Mouse (Mus musculus) liver, adult (tissue): ENCODE results near the gene Nuf2.

Experiments used
- GATA4 ChIP-seq: IDR thresholded peaks from 2 replicates; pipeline ENCODE4 v1.6.1; 2014; ENCODE audit warnings: mild to moderate bottlenecking, low read length; ENCODE audit not compliant: insufficient replicate concordance

Gene Nuf2

GRCm38 (mm10) chr1:169530876-169531701 lies at the start of gene Nuf2:
Gene Nuf2, minus strand, starts transcription at chr1:169531464.
- peak; percentile 72; the same call in 1 of the 2 replicates for TF ChIP-seq GATA4

GRCm38 (mm10) chr1:169579572-169579971 lies 48.3 kb upstream of the Nuf2 start:
- no peak for TF ChIP-seq GATA4

GRCm38 (mm10) chr1:169574136-169574535 lies 42.9 kb upstream of the Nuf2 start:
- TF ChIP-seq GATA4: no peak

DNA sequence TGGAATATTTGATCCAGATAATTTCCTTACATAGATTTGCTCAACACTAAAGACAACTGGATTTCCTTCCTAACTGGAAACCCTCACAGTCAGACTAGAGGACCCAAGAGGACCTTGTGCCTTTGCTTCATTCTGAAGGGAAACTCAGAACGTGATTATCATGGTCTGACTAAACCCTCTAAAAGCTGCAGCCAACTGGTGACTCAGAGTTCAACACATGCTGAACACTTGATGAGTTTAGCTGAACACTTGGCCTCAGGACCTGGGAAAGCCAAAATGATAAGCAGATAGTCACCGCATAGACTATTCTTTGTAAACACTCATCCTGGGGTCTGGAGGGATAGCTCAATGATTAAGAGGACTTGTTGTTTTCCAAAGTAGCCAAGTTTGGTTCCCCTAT lies 24.4 kb upstream of the Nuf2 start:
- no peak for TF ChIP-seq GATA4

- TF ChIP-seq GATA4: no peak
Measured at GRCm38 (mm10) chr1:169555019-169555418, 23.8 kb upstream of the Nuf2 start.

DNA sequence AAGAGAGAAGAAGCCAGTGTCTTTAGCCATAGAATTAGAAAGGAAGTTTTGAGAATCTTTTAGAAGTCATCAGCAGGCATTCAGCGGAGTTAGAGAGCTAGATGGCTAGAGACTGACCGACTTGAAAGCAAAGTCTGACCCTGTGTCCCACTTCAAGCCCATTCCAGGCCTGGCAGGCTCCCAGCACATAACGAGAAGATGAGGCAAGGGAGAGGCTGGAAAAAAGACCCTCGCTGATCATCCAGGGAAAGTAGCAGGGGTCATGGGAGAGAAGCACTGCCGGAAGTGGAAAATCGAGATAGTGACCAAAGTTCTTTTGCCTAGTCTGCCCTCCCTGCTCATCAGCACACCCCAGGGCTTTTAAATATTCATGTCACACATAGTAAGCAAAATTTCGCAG lies 22.2 kb upstream of the Nuf2 start:
- TF ChIP-seq GATA4: no peak

- TF ChIP-seq GATA4: no peak
Measured at GRCm38 (mm10) chr1:169540415-169540814, 9.2 kb upstream of the Nuf2 start.

DNA sequence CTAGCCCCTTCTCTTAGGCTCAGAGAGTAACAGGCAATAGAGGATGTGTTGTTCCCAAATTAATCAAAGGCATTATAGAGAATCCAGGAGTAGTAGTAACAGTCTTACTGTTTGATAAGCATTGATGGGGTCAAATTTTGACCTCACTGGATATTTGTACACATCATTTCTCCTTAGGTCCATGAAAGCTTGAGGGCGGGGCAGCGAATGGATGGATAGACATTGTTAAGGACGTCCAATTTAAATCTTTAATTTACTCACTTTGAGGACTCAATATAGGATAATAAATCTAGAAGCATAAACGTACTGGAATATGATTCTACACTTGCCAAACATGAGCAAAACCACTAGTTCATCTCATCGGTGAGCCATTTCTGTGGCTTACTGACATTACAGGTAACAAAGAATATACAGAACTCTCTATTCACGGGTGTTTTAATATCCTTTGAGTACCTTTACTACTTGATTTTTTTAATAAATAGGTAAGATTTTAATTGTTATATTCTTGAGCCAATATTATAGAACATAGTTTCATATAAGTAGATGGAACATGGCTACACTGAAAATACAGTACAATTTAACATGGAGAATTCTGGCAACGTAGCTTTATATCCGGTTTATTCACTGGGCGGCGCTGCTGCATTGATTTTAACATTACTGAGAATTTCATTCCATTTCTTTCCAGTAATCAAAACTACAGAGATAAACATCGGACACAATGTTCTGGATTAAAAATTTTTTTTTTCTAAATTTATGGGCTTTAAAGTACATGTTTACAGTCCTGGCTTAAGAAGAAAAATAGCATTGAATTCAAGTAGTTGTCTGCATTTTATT lies 655 bp upstream of the Nuf2 start:
- TF ChIP-seq GATA4: no peak

DNA sequence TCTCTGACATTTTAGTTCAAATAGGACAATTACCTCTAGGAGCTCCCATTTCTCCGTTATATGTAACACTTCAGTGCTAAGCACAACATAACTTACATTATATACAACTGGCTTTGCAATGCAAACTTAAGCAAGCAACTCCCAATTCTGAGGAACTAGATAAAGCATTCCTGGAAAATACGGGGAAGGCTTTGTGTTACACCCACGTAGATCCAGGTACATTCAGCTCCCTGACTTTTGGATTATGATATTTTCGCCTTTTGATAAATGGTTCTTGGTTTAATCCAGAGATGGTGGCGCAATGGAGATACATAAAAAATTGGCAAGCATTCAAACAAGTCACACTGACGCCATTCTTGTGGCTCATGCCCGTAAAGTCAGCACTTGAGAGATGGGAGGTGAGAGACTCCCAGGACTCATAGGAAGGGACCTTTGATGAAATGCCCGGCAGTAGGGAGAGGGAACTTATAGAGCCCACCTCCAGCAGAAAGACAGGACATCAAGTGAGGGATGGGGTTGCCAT lies 1.2 kb downstream of the Nuf2 start:
- no peak for TF ChIP-seq GATA4

GRCm38 (mm10) chr1:169526006-169526680 lies 5.1 kb downstream of the Nuf2 start:
- TF ChIP-seq GATA4: no peak

DNA sequence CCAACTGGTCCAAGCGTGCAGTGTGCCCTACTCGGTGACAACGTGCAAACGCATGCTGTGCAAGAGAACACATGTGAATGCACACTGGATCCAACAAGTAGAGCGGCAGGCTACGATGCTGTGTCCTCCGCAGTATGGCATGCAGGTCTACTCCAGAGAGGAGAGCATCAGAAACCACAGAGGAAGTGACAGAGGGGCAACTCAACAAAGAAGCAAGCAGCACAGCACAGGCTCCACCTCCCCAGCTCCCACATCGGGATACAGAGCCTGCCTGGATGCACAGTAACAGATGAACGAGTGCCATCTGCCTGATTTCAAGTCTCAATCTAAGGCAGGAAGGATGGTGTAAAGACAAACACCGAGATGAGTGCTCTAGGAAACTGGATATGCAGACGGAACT lies 11.9 kb downstream of the Nuf2 start:
- TF ChIP-seq GATA4: no peak

GRCm38 (mm10) chr1:169517376-169517892 lies 13.8 kb downstream of the Nuf2 start:
- no peak for TF ChIP-seq GATA4

GRCm38 (mm10) chr1:169506354-169506753 lies 24.9 kb downstream of the Nuf2 start:
- no peak for TF ChIP-seq GATA4

DNA sequence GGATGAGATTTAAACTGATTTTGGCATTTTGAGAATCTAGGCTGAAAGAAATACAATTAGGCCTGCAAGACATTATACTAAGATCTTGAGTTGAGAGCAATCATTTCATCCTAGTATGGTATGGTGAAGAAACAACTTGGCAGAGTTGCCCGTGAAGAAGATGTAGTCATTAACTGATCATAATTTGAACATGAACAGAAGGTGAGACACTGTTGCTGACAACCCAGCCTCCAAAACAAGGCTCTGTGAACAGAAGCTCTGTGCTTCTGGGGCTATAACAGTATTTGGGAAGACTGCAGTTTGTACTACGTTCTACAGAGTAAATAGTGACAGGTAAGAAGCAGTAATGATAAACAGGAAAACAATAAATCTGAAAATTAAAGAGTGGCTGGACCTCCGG lies 28.4 kb downstream of the Nuf2 start:
- TF ChIP-seq GATA4: no peak

- TF ChIP-seq GATA4: no peak
Measured at GRCm38 (mm10) chr1:169495621-169496020, 35.6 kb downstream of the Nuf2 start.
